Mouse (Mus musculus): ENCODE data around the gene Pde4c. TPM values are rescaled to one million over a fixed set of nuclear protein-coding genes. Genes with fewer than 3 reads are reported as not detected.
A peak's percentile ranks its signal among the peaks of the same experiment; 100 is the strongest.

Gene Pde4c
- polyA plus RNA-seq, 1 experiment: 0.40 TPM

DNA sequence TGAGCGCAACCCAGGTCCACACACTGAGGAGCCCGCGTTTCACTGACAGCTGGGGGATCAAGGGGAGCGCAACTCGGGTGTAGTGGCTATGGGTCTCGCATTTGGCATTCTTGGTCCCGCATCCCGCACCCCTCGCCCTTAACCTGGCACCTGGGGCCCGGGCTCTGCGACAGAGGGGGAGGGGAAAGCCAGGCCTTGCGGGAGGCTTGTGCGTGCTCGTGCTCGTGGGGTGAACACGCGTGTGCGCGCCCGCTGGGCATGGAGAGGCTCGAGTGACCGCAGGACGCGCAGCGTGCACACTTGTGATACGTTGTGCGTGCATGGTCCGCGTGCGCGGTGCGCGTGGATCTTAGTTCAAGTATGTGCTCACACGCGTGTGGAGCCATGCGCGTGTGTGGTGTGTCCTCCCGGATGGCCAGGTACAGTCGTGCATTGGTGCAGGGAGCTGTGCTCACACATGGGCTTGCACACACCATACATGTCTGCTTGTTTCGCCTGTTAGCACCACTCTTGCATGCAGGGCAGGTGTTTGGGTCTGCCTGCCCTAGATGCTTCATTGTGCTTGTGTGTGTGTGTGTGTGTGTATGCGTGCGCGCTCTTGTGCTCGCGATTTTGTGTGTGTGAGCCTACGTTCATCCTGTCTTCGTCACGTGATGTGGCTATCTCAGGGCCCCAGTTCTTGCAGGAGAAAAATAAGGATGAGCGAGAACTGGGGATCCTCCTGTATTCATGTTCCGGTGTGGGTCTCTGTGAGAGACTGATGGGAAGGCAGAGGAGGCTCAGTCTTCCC is 31.5 kb downstream of the Pde4c start:
- TF ChIP-seq POLR2A (IDR thresholded peaks at IDR 0.05; ENCODE audit: borderline replicate concordance, extremely low read depth, insufficient read depth, insufficient read length, poor library complexity, severe bottlenecking): no peak
- no peak for TF ChIP-seq CTCF (IDR thresholded peaks at IDR 0.05; ENCODE audit: borderline replicate concordance, extremely low read depth, insufficient read depth, insufficient read length)
- DNase-seq (ENCODE audit: low read depth): peak; percentile 84

DNA sequence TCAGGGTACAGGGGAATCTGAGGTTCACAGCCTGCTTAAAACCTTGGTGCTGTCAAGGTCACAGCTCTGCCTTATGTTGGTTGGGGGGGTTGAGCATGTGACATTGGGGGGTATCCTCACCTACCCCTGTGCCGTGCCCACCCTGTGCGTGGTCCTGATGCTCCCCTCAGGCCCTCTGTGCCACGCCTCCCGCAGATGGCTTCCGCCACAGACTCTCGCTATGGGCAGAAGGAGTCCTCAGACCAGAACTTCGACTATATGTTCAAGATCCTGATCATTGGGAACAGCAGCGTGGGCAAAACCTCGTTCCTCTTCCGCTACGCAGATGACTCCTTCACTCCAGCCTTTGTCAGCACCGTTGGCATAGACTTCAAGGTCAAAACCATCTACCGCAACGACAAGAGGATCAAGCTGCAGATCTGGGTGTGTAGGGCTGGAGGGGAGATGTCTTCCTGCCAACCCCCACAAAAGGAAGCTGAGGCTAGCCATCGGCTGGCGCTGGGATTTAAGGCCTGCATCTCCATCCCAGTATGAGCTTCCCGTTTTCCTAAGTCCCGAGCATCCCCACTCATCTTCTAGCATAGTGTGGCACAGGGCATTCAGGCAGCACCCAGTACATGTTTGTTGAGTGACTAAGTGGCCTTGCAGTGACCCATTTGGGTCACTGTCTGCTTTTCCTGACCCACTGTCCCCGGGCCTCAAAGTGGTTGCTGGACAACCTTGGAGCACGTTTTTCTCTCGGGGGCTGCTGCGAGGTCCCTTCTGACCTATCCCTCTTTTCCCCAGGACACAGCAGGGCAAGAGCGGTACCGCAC is 32.3 kb downstream of the Pde4c start:
- no peak for TF ChIP-seq POLR2A (IDR thresholded peaks at IDR 0.05; ENCODE audit: borderline replicate concordance, extremely low read depth, insufficient read depth, insufficient read length, poor library complexity, severe bottlenecking)
- no peak for TF ChIP-seq CTCF (IDR thresholded peaks at IDR 0.05; ENCODE audit: borderline replicate concordance, extremely low read depth, insufficient read depth, insufficient read length)
- DNase-seq (ENCODE audit: low read depth): no peak

DNA sequence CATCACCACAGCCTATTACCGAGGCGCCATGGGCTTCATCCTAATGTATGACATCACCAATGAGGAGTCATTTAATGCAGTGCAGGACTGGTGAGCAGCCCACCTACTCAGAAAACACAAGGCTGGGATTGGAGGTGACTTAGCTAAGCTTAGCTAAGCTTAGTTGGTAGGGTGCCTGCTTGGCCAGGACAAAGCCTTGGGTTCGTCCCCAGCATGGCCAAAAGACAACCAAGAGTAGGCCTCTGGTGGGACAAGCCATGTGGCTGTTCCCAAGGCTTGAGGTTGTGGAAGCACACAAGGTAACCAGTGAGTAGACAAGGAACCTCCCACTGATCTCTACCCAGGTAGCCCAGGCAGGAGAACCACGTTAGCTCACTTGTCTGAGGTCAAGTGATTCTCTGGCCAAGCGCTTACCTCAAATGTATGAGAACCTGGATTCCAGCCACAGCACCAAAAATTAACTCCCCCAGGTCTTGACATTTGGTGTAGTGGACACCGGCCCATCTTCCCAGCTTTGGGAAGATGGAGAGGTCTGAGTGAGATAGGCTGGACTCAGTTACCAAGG is 33.0 kb downstream of the Pde4c start:
- no peak for DNase-seq (ENCODE audit: low read depth)
- no peak for TF ChIP-seq POLR2A (IDR thresholded peaks at IDR 0.05; ENCODE audit: borderline replicate concordance, extremely low read depth, insufficient read depth, insufficient read length, poor library complexity, severe bottlenecking)
- TF ChIP-seq CTCF (IDR thresholded peaks at IDR 0.05; ENCODE audit: borderline replicate concordance, extremely low read depth, insufficient read depth, insufficient read length): no peak

DNA sequence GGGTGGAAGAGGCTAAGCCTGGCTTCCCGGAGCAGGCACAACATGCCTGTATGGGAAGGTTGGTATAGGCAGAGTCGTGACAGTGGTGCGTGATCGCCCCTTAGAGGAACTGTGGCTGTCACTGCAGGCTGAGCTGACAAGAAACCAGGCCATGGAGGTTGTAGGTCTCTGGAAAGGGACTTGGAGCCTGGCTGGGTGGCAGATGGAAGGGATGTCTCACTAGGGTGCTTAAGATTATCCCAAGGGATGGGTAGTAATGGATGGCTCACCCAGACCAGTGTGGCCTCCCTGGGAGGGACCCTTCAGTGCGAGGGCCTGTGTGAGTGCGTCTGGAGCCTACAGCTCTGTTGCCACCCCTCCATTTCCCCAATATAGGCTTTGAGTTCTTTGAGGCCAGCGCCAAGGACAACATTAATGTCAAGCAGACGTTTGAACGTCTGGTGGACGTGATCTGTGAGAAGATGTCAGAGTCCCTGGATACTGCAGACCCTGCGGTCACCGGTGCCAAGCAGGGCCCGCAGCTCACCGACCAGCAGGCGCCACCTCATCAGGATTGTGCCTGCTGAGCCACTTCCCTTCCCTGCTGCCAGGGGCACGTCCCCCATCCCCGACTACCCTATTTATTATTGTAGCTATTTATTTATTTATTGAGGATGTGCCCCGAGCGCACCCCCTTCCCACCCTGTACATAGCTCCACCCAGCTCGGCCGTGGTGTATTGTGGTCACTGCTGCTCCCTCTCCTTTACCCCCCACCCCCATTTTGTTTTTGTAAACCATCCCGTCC is 34.2 kb downstream of the Pde4c start:
- TF ChIP-seq CTCF (IDR thresholded peaks at IDR 0.05; ENCODE audit: borderline replicate concordance, extremely low read depth, insufficient read depth, insufficient read length) (peak; percentile 41; the same call in 1 of the 2 replicates), POLR2A (IDR thresholded peaks at IDR 0.05; ENCODE audit: borderline replicate concordance, extremely low read depth, insufficient read depth, insufficient read length, poor library complexity, severe bottlenecking) (no peak)
- DNase-seq (ENCODE audit: low read depth): peak; percentile 63

DNA sequence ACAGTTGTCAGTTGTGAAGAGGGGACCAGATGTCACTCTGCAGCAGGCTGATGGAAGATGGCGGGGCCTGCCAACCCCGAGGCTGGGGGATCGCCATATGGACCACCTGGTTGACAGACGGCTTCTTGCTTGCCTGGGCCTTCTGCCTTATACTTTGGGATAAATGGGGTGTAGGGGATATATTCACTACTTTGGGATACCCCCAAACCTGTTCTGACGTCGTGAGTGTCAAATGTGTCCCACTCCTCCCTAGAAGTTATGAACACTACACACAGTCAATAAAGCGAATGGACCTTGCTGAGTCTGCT is 34.7 kb downstream of the Pde4c start:
- TF ChIP-seq POLR2A (IDR thresholded peaks at IDR 0.05; ENCODE audit: borderline replicate concordance, extremely low read depth, insufficient read depth, insufficient read length, poor library complexity, severe bottlenecking) (no peak), CTCF (IDR thresholded peaks at IDR 0.05; ENCODE audit: borderline replicate concordance, extremely low read depth, insufficient read depth, insufficient read length) (no peak)
- peak; percentile 80 for DNase-seq (ENCODE audit: low read depth)

DNA sequence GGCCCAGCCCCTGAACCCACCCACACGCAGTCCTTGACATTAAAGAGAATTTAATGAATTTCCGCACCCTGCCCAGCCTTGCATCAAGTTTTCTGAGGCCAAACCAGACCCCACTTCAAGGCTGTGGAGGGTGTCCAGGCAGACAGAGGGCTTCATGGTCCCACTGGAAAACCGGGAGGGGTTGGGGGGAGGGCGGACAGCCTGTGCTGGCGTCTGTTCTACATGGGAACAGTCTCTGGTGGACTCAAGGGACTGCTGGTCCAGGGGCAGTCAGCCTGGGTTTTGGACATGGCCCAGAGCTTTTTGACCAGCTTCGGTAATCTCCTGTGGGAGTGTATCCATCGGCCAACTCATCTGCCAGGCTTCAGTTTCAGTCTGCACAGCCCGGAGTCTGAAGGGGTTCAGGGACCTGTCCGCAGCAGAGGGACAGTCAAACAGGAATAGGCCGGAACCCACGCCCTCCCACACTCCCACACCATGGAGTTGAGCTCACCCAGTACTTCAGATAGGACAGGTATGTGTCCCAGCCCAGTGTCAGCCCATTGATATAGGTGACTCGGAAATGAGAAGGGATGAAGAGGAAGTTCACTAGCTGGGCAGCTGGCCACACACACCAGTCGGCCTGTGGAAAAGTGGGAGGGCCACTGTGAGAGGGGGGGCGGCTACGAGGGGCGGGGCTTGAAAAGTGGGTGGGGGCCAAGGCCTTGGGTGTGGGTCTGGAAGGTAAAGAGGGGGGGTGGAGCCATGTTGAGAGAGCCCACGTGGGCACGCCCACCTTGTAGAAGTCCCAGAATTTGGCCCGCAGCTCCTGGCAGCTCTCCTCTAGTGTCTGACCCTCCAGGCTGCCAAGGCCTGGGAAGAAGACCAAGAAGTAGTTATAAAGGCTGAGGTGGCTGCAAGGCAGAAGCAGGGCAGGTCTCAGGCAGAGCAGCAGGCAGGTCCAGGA is 35.4 kb downstream of the Pde4c start:
- TF ChIP-seq POLR2A (IDR thresholded peaks at IDR 0.05; ENCODE audit: borderline replicate concordance, extremely low read depth, insufficient read depth, insufficient read length, poor library complexity, severe bottlenecking) (no peak), CTCF (IDR thresholded peaks at IDR 0.05; ENCODE audit: borderline replicate concordance, extremely low read depth, insufficient read depth, insufficient read length) (no peak)
- peak; percentile 50 for DNase-seq (ENCODE audit: low read depth)

DNA sequence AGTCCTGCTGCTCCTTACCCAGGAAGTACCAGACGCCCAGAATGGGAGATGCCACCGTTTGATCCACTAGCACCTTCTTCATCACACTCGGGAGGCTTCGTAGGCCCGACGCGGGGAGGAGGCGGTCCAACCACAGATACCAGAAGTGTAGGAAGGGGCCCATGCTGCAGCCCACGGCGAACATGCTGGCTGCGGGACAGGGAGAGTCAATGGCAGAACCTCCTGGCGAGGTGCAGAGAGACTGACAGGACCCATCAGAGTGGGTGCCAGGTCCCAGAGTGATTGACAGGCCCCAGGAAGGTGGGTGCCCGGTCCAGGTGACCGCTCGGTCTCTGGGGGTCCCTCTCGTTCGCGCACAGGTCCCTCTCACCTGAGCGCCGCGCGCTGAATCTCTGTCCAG is 36.8 kb downstream of the Pde4c start:
- no peak for DNase-seq (ENCODE audit: low read depth)
- TF ChIP-seq CTCF (IDR thresholded peaks at IDR 0.05; ENCODE audit: borderline replicate concordance, extremely low read depth, insufficient read depth, insufficient read length) (no peak), POLR2A (IDR thresholded peaks at IDR 0.05; ENCODE audit: borderline replicate concordance, extremely low read depth, insufficient read depth, insufficient read length, poor library complexity, severe bottlenecking) (no peak)

DNA sequence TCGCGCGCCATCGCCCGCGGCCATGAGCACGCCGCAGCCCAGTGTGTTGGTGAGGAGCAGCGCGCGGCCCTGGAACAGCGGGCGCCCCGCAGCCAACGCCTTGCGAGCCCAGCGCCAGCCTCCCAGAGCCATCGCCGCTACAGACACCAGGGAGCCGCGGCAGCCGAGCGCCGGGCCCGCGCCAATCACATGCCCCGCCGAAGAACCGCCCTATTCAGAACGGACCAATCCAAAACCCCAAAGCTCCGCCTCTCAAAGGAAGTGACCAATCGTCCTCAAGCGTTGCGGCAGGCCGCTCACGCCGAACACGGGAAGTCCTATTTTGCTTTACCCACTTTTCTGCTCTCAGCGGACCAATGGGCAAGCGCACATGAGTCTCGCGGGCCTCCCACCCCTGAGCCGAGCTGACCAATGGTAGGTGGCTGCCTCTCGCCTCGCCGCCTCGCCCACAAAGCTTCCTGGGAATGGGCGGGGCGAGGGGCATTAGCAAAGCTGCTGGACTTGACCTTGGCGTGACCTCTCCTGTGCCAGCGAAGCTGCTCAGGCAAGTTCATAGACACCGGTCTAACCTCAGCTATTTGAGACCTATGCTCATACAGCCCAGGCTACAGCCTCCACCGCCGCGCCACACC is 37.4 kb downstream of the Pde4c start, which contains the start of gene Mpv17l2:
Gene Mpv17l2 (minus strand): TSS at position 172 of the 632 bp plus-strand sequence.
- DNase-seq (ENCODE audit: low read depth): peak; percentile 99
- TF ChIP-seq POLR2A (IDR thresholded peaks at IDR 0.05; ENCODE audit: borderline replicate concordance, extremely low read depth, insufficient read depth, insufficient read length, poor library complexity, severe bottlenecking) (peak; percentile 64), CTCF (IDR thresholded peaks at IDR 0.05; ENCODE audit: borderline replicate concordance, extremely low read depth, insufficient read depth, insufficient read length) (no peak)

DNA sequence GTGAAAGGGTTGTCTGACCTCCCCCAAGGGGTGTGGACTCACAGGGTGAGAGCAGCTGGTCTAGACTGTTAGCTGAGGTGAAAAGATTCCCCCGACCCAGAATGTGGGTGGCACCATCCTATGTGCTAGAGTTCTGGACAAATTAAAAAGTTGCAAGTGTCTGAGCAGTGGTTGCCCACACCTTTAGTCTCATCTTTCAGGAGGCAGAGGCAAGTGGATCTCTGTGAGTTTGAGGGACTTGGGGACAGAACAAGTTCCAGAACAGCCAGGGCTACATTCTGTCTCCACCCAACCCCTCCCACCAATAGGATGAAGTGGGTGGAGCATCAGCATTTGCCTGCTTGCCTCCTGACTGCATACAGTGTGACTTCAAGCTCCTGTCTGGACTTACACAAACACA is 38.6 kb downstream of the Pde4c start:
- TF ChIP-seq CTCF (IDR thresholded peaks at IDR 0.05; ENCODE audit: borderline replicate concordance, extremely low read depth, insufficient read depth, insufficient read length) (no peak), POLR2A (IDR thresholded peaks at IDR 0.05; ENCODE audit: borderline replicate concordance, extremely low read depth, insufficient read depth, insufficient read length, poor library complexity, severe bottlenecking) (no peak)
- no peak for DNase-seq (ENCODE audit: low read depth)

Data from brain, embryonic 14.5 days (tissue).